Mouse (Mus musculus) hindbrain, embryonic 10.5 days (tissue): ENCODE results near the gene Stag2. TPM values are rescaled to one million over a fixed set of nuclear protein-coding genes. Genes with fewer than 3 reads are reported as not detected.

Experiments
- DNase-seq: peaks from one replicate; pipeline ENCODE4 v3.0.0-alpha.2; 2017; ENCODE audit warnings: low spot score
- H3K27ac ChIP-seq: fragments of 300-500 bp; sonication (generic); 2 replicates; pipeline ENCODE4 v1.5.1; 2016; ENCODE audit warnings: mild to moderate bottlenecking, moderate library complexity
- H3K27me3 ChIP-seq: fragments of 300-500 bp; sonication (generic); 2 replicates; pipeline ENCODE4 v1.6.1; 2016; ENCODE audit warnings: mild to moderate bottlenecking; ENCODE audit not compliant: poor library complexity, insufficient read depth, severe bottlenecking
- H3K36me3 ChIP-seq: fragments of 300-500 bp; sonication (generic); 2 replicates; pipeline ENCODE4 v1.6.1; 2016; ENCODE audit warnings: mild to moderate bottlenecking, moderate library complexity
- H3K4me1 ChIP-seq: fragments of 300-500 bp; sonication (generic); replicated peaks from 2 replicates; pipeline ENCODE4 v1.6.1; 2016; ENCODE audit warnings: mild to moderate bottlenecking
- H3K4me3 ChIP-seq: fragments of 300-500 bp; sonication (generic); 2 replicates; pipeline ENCODE4 v1.5.1; 2016; ENCODE audit warnings: mild to moderate bottlenecking, moderate library complexity
- H3K9me3 ChIP-seq: fragments of 300-500 bp; sonication (generic); 2 replicates; pipeline ENCODE4 v1.6.1; 2016; ENCODE audit warnings: mild to moderate bottlenecking, moderate library complexity
- WGBS: fragments of 180-500 bp; shearing (Covaris S2); methylation state at CpG from one replicate; pipeline ENCODE4 v1.1.7; 2016; 5-methylcytosine and 5-hydroxymethylcytosine counted together
- polyA plus RNA-seq: library from polyadenylated mRNA; unstranded; fragments of >200 nt; fragmentation: Nextera tagmentation; extraction: Ambion mirVana; gene quantifications from 2 replicates; pipeline ENCODE4 v1.2.1, GENCODE M21; 2016

Stag2 gene
- 32.7 and 40.1 TPM in 2 replicates for polyA plus RNA-seq

DNA sequence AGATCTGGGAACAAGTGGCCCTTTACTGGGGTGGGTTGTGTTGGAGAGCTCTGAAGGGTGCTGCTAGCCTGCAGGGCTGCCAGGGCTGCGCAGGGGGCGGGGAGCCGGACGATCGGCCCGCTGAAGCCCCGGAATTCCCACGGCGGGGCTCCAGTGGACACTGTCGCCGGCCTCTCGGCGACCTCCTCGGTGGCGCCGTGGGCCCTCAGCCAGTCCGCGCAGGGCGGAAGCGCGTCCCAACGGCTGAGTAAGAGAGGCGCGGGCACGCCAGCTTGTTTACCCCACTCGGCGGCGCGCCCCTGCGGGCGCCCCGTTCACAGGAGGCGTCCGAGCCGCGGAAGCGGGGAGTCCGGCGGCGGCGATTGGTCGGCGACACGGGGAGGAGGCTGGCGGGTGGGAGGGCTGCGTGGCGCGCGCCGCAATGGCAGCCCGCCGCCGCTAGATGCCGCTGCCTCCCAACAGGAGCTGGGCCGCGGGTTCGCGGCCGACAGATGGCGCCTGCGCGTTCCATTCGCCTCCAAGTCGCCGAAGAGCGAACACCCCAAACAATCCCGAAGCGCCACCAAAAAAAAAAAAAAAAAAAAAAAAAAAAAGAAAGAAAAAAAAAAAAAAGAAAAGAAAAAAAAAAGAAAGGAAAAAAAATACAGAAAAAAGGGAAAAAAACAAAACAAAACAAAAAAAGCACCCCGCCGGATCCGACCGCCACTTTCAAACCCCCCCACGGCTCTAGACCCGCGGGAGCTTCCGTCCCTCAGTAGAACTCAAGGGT lies at the start of gene Stag2:
Stag2 (plus strand) TSS at position 530 of the 769 bp plus-strand sequence.
- 13% methylated on average over 76 of the region's 76 CpGs for WGBS
- no peaks in the 10 kb centered on the region for H3K36me3 ChIP-seq
- H3K4me3 ChIP-seq = peak within 1 kb of the TSS; percentile 66
- no peaks in the 10 kb centered on the region for H3K27me3 ChIP-seq
- peak; percentile 85 for DNase-seq
- H3K9me3 ChIP-seq = peaks cover 9% of the 10 kb centered on the region; the same call in 1 of the 2 replicates
- H3K4me1 ChIP-seq = no peaks in the 10 kb centered on the region
- peak within 1 kb of the TSS; percentile 98 for H3K27ac ChIP-seq

DNA sequence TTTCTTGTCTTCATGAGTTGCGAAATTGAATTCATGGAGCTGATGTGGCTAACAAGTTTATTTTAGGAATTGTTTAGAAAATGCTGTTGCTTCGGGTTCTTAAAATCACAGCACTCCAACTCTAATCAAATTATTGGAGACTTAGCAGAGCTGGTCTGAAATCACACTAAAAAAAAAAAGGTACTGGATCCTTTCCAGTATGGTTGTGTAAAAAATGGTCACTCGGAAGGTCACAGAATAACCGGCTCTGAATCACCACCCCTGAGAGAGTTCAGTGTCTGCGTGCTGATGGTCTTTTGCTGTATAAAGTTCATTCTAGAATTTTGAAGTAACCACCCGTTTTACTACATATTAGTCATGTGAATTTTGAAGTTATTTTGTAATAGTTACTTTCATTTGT lies 42.0 kb upstream of the Stag2 start:
- 91% methylated on average over 6 of the region's 6 CpGs for WGBS
- H3K4me1 ChIP-seq = no peaks in the 10 kb centered on the region
- H3K36me3 ChIP-seq = peaks cover 50% of the 10 kb centered on the region
- H3K9me3 ChIP-seq = peaks cover 2% of the 10 kb centered on the region; the same call in 1 of the 2 replicates
- no peak overlapping the region for H3K27ac ChIP-seq
- no peaks in the 10 kb centered on the region for H3K27me3 ChIP-seq
- no peak for DNase-seq
- H3K4me3 ChIP-seq = no peak overlapping the region

DNA sequence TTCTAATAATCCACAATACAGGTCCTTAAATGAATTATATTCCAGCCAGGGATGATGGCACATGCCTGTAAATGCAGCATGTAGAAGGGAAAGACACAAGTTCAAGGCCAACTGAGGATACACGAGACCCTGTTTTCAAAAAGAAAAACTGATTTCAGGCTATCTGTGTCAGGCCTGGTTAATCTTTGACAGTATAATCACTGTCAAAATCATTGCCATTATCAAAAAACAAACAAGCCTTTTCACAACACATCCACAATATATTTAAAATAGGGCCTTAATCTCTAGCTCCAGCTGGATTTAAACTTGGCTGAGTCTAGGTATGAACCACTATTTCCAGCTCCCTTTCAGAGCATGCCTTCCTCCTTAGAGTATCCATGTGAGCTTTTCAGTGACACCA lies 38.5 kb upstream of the Stag2 start:
- Histone ChIP-seq H3K36me3 (peaks cover 19% of the 10 kb centered on the region), H3K4me1 (no peaks in the 10 kb centered on the region), H3K27ac (no peak overlapping the region), H3K27me3 (no peaks in the 10 kb centered on the region), H3K4me3 (no peak overlapping the region), H3K9me3 (peaks cover 2% of the 10 kb centered on the region; the same call in 1 of the 2 replicates)
- no peak for DNase-seq
- 86% methylated on average over 1 of the region's 1 CpGs for WGBS

DNA sequence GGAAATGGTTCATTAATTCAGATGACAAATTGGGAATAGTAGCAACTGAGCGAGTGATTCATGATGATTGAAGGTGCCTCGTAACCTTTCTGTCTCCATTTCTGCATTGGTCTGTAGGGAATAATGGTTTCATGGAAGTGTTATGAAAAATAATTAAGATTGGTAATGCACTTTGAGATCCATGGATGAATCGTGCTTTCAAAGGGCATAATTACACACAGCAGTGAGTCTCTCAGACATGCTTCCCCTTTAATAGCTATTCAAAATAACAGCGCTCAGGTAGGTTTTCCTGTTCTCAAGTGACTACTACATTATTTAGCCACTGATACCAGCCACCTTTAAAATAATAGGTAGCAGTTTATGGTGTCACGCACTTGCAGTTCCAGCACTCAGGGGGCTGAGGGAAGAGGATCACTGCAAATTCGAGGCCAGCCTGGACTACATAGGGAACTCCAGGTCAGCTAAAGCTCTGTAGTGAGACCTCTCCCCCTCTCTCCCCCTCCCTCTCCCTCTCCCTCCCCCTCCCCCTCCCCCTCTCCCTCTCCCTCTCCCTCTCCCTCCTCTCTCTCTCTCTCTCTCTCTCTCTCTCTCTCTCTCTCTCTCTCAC lies 29.6 kb upstream of the Stag2 start:
- no peaks in the 10 kb centered on the region for H3K4me1 ChIP-seq
- H3K36me3 ChIP-seq = no peaks in the 10 kb centered on the region
- H3K27me3 ChIP-seq = no peaks in the 10 kb centered on the region
- 80% methylated on average over 6 of the region's 6 CpGs for WGBS
- H3K27ac ChIP-seq = no peak overlapping the region
- no peaks in the 10 kb centered on the region for H3K9me3 ChIP-seq
- DNase-seq = no peak
- no peak overlapping the region for H3K4me3 ChIP-seq

DNA sequence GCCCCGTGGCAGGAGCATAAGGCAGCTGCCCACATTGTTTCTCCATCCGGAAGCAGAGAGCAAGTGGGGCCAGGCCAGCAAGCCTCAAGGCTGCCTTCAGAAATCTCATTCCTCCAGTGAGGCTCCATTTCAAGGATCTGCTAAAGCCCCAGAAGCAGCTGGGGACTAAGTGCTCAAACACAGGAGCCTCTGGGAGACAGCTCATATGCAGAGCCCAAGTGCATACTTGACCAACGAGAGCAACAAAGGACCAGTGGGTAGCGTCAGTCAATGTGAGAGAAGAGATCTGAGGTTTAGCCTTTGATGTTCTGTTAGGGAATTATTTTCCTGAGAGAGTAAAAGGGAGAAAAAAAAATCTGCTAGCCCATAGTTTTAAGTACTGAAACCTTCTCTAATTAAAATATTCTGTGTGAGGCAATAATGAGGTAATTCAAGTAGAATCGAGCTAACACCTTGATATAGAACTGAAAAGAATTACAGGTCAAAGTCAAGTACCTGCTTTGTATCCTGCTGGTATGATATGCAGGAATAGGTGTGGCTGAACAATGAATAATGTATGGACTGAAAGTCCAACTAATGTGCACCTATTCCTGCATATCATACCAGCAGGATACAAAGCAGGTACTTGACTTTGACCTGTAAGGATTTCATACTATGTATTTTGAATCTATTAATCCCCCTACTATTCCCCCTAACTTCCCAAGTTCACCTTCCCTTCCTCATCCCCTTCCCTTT lies 24.0 kb upstream of the Stag2 start:
- Histone ChIP-seq H3K9me3 (peaks cover 11% of the 10 kb centered on the region; the same call in 1 of the 2 replicates), H3K27ac (no peak overlapping the region), H3K4me3 (no peak overlapping the region), H3K36me3 (no peaks in the 10 kb centered on the region), H3K4me1 (no peaks in the 10 kb centered on the region), H3K27me3 (no peaks in the 10 kb centered on the region)
- no peak for DNase-seq
- 80% methylated on average over 5 of the region's 5 CpGs for WGBS

DNA sequence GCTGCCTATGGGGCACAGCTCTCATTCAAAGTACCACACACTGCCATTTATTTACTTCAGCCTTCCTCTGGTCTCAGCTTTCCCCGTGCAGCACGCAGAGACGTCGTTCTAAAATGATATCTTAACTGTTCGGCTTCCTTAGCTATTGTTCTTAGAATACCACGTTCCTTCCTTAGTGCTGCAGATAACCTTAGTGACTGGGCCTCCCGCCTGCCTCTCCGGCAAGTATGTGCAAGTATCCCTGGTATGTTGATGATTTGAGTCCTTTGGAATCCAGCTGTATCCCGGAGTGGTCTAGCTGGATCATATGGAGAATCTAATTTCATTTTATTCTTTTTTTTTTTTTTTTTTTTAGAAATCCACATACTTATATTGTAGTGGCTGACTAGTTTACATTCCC lies 9.2 kb upstream of the Stag2 start:
- Histone ChIP-seq H3K36me3 (no peaks in the 10 kb centered on the region), H3K9me3 (no peaks in the 10 kb centered on the region), H3K4me1 (no peaks in the 10 kb centered on the region), H3K27me3 (no peaks in the 10 kb centered on the region), H3K4me3 (no peak overlapping the region), H3K27ac (no peak overlapping the region)
- 68% methylated on average over 9 of the region's 9 CpGs for WGBS
- DNase-seq = no peak

DNA sequence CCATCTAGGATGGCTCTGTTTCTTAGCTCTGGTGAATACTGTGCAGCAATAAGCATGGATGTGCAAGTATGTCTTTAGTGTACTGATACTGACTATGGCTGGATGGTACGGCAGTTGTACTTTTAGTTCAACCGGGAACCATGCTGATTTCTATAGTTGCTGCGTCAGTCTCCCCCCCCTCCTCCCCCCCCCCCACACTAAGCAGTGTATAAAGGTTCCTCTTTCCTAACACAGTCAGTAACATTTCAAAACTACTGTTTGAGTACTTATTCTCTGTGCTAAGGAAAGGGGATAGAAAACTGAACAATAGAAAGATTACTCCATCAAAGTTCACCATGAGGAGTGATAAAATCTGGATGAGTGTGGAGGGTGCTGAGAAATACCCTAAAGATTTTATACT lies 6.5 kb upstream of the Stag2 start:
- H3K36me3 ChIP-seq = no peaks in the 10 kb centered on the region
- WGBS = 86% methylated on average over 3 of the region's 3 CpGs
- H3K27ac ChIP-seq = no peak overlapping the region
- H3K27me3 ChIP-seq = no peaks in the 10 kb centered on the region
- no peak overlapping the region for H3K4me3 ChIP-seq
- no peaks in the 10 kb centered on the region for H3K4me1 ChIP-seq
- DNase-seq = no peak
- no peaks in the 10 kb centered on the region for H3K9me3 ChIP-seq

DNA sequence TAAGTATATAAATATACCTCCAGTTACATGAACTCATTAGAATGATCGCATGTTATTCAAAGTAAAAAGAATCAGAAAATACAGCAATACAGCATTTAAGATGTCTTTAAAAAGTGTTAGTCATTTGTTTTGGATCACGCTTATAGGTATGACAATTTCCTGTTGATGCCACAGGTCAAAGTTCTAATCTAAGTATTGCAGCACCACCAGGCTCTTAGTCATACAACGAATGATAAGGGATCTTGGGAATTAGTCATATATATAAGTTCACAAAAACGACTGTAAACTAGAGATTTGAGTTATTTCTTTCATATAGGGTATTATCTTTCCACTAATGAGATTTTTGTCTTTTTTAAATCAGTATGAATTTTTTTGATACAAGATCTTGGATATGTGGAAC lies 5.1 kb upstream of the Stag2 start:
- no peaks in the 10 kb centered on the region for H3K27me3 ChIP-seq
- H3K36me3 ChIP-seq = no peaks in the 10 kb centered on the region
- no peaks in the 10 kb centered on the region for H3K9me3 ChIP-seq
- H3K27ac ChIP-seq = no peak overlapping the region
- no peak overlapping the region for H3K4me3 ChIP-seq
- 83% methylated on average over 4 of the region's 4 CpGs for WGBS
- no peak for DNase-seq
- no peaks in the 10 kb centered on the region for H3K4me1 ChIP-seq

DNA sequence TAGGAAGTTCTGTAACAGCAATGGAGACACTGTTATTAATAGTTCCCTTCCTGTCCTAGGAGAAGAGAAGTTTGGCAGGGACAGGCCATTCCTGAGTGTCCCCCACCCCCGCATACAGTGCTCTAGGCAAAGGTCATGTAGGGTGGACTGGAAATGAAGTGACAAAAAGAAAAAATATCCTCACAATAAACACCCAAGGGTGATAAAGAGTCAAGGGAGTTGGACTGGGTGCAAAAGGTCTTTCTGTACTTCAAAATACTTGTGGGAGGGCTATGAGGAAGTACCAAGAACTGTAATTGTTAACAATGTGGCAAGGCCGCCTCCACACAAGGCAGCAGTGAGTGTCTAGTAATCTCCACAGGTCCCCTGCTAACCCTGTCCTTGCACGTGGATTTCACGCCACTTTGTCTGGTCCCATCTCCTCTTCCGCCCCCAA lies 1.1 kb upstream of the Stag2 start:
- WGBS = 65% methylated on average over 5 of the region's 5 CpGs
- Histone ChIP-seq H3K27me3 (no peaks in the 10 kb centered on the region), H3K9me3 (peaks cover 9% of the 10 kb centered on the region; the same call in 1 of the 2 replicates), H3K4me1 (no peaks in the 10 kb centered on the region), H3K36me3 (no peaks in the 10 kb centered on the region), H3K4me3 (peak overlapping the region; percentile 57), H3K27ac (0 out of 2 replicates have a peak overlapping the region, but pooled peaks have one; percentile 90)
- no peak for DNase-seq

DNA sequence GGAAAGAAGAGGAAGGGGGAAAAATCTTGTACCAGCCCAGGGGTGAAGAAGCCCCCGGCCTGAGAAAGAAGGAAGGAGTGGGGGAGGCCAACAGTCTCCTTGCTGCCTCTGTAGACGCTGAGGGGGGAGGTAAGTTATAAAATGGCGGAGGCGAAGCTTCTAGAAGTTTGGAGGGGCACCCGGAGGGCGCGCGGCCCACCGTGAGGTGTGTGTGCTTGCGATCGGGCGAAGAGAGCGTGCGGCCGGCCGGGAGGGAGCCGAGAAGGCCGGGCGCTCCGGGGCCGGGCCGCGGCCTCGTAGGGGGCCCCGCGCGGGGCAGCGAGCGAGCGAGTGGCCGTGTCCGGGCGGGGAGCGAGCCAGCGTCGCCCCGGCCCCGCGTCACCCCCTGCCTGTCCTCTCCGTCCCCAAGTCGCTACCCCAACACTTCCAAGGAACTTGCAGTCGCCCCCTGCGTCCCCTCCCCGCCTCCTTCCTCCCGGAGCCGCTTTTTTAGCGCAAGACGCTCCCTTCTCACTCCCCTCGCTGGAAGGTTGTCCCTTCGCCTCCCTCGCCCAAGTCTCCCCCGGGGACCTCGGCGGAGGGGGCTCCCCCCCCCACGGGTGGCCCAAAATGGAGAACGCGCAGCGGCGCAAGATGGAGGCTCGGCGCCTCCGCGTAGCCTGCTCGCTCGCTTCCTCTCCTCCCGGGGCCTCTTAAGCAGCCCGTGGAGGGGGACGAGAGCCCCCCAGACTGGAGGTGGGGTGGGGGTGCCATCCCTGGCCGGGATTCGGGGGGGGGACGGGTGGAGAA lies 634 bp downstream of the Stag2 start:
- H3K9me3 ChIP-seq = peaks cover 9% of the 10 kb centered on the region; the same call in 1 of the 2 replicates
- no peak for DNase-seq
- 24% methylated on average over 43 of the region's 71 CpGs for WGBS
- H3K36me3 ChIP-seq = no peaks in the 10 kb centered on the region
- no peaks in the 10 kb centered on the region for H3K4me1 ChIP-seq
- H3K4me3 ChIP-seq = peak overlapping the region; percentile 66
- H3K27me3 ChIP-seq = no peaks in the 10 kb centered on the region
- H3K27ac ChIP-seq = peak overlapping the region; percentile 98

DNA sequence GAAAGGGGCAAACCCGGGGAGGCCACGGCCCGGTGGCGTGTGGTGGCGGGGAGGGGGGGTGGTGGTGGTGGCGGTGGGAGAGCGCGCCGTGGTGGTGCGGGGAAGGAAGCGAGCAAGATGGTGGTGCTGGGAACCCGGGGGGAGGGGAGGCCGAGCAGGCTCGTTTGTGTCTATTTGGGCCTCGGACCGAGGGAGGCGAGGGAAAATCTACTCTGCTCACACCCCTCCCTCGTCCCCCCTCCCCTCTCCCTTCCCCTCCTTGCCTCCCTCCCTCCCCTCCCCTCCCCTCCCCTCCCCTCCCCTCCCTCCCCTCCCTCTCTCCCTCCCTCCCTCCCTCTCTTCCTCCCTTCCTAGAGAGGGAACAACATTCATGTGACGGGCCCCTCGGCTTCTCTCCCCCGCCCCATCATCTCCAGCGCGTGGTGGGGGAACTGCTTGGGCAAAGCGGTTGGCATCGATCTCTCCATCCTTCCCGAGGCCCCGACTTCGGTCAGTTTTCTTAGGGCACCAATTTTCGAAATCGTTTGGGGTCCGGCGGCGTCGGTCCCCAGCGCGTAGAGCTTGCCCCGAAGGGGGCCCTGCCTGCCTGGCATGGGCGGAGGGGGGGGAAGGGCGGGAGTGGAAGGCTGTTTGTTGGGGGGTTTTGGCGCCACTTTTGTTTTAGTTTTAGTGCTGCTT lies 1.4 kb downstream of the Stag2 start:
- H3K27ac ChIP-seq = peak overlapping the region; percentile 98
- no peaks in the 10 kb centered on the region for H3K36me3 ChIP-seq
- peak; percentile 85 for DNase-seq
- H3K27me3 ChIP-seq = no peaks in the 10 kb centered on the region
- H3K9me3 ChIP-seq = peaks cover 9% of the 10 kb centered on the region; the same call in 1 of the 2 replicates
- WGBS = 19% methylated on average over 34 of the region's 40 CpGs
- no peaks in the 10 kb centered on the region for H3K4me1 ChIP-seq
- H3K4me3 ChIP-seq = peak overlapping the region; percentile 66
